Mouse (Mus musculus) left cerebral cortex, adult 8-10 months (tissue): ENCODE data around the gene Gm9817. TPM values are rescaled to one million over a fixed set of nuclear protein-coding genes. Genes with fewer than 3 reads are reported as not detected.

Experiments
- DNase-seq, 2 experiments: peaks; one replicate each; pipeline ENCODE4 v3.0.0; 2022; ENCODE audit warnings: low spot score in 2 of 2
- total RNA-seq, 4 experiments: library from RNA; stranded (reverse); gene quantifications; 2 replicates each; pipeline ENCODE4 v1.2.4; 2022

Gene Gm9817
- total RNA-seq, 4 experiments from 2014 or later: 0.15 to 0.21 TPM; not detected in 2

DNA sequence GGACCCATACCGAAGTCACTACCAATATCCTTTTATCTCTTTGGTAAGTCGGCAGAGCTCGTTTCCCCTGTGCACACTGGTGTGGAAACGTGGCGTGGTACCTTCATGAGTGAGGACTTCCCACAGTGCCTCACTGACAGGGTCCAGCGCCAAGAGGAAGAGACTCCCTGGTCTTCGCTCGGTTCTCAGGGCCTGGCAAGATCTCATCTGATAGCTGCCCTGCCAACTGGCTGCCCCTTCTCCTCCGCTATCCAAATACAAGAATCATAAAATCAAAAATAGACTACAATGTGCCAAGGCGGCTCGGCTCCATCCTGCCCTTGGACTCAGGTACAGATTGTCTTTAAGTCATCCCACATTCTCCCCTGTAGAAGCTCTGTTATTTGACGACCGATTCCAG lies 11.4 kb downstream of the Gm9817 start:
- no peak for DNase-seq

GRCm38 (mm10) chr13:45092816-45093215 lies 14.3 kb downstream of the Gm9817 start:
- DNase-seq: no peak

GRCm38 (mm10) chr13:45095028-45095427 lies 16.5 kb downstream of the Gm9817 start:
- no peak for DNase-seq

DNA sequence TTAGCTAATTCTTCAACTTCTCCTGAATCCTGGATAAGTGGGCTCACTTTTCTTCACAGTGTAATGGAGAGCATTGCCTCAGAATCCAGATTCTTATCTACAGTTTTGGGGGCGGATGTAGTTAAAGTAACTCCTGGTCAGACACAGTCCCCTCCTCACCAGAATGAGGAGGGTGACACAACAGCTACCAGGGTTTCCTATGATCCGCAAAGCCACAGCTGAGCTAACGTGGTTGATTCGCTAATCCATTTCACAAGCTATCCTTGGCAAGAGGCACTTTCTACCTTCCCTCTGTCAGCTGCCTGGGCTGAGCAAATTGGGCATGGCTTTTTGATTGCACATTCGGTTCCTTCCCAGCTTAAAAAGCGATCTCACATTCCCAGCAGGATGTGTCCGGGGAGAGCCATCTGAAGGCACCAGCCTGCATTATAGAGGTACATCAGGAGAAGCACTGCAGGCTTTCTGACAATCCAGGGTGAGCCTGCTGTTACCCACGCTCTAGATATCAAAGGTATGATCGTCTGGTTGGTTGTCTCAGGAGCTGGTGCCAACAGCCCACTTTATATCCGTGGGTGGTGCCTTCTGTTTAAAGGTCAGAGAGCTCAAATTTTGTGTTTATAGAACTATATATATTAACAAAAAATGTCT lies 21.2 kb downstream of the Gm9817 start:
- DNase-seq: peak; percentile 4 to 28

DNA sequence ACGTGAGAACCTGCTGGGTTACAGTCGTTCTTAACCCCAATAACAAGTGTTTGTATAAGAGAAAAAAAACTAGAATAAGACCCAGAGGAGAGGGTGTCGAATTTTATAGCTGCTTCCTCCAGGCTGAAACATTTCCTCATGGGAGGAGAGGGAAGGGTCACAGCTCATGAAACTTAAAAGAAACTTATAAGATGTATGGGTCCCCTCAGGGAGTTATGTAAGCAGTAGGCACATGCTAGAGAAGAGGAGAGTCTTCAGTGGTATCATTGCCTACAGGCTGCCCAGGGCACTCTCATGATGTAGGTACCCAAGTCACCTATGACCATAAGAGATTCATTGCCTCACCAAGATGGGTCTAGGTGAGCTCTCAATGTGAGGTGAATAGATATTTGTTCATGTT lies 28.0 kb downstream of the Gm9817 start:
- DNase-seq: no peak

DNA sequence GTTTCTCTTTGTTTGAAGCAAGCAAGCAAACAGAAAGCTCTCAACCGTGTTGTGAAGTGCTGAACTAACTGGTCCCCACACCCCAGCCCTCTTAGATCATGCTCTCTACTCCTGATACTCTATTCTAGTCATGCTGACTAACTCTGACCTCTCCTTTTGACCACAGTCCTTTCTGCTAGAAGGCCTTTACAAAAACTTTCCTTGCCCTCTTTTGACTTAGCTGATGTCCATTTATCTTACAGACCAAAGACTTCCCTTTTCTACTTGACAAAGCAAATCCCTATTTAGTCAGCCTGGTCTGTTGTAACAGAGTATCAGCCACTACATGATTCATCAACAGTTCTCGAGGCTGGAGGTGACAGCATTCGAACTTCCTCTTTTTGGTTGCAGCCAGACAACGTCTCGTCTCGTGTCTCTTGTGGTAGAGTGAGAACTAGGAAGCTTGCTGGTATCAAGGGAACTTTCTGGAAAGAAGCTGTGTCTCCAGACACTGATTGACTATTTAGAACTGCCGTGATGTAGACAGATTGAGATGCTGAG lies 30.4 kb downstream of the Gm9817 start:
- DNase-seq: peak in 1 of 2 experiments; percentile 25

- no peak for DNase-seq
These were observed 39.9 kb downstream of the Gm9817 start for GRCm38 (mm10) chr13:45118375-45118774.

DNA sequence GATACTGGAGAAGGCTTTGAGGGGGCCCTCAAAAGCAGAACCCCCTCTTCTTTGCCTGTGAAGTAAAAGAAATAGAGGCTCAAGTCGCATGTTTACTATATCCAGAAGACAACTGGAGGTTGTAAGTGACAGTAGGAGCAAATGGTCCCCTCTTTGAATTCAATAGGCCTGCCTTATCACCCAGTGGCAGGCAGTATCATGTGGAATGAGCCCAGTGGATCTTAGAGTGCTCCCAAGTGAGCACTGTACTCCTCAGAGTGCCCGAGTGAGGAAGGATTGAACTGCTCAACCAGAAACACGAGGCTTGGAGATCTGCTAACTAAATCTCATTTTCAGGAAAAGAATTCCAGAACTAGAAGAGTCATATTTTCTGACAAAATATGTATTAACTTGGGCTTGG lies 40.3 kb downstream of the Gm9817 start:
- no peak for DNase-seq

Other genes with a start within 250 kb of the Gm9817 start
- 10 to 100 TPM; 77.5 to 93.8 (median 81.3) TPM for gene Dtnbp1, start 76.5 kb upstream of the Gm9817 start, total RNA-seq